Mouse (Mus musculus) frontal cortex, postnatal 25 days (tissue): ENCODE results near the gene Slc28a3.
A peak's percentile ranks its signal among the peaks of the same experiment; 100 is the strongest.

Experiments
- DNase-seq, 2 experiments: peaks; one replicate each; pipeline ENCODE4 v3.0.0; 2022; ENCODE audit warnings: low spot score in 2 of 2

Gene Slc28a3

GRCm38 (mm10) chr13:58610716-58611115, at the start of gene Slc28a3:
Slc28a3 (minus strand) TSS chr13:58610877.
- no peak for DNase-seq

GRCm38 (mm10) chr13:58657987-58658386, 47.3 kb upstream of the Slc28a3 start:
- no peak for DNase-seq

- no peak for DNase-seq
These were observed 46.2 kb upstream of the Slc28a3 start for GRCm38 (mm10) chr13:58656885-58657284.

GRCm38 (mm10) chr13:58655552-58655951, 44.9 kb upstream of the Slc28a3 start:
- no peak for DNase-seq

GRCm38 (mm10) chr13:58640330-58640729, 29.7 kb upstream of the Slc28a3 start:
- peak; percentile 44 to 56 for DNase-seq

GRCm38 (mm10) chr13:58638950-58639349, 28.3 kb upstream of the Slc28a3 start:
- peak; percentile 47 to 57 for DNase-seq

- DNase-seq: peak; percentile 32 to 55
These were observed 26.8 kb upstream of the Slc28a3 start for GRCm38 (mm10) chr13:58637360-58638002.

- no peak for DNase-seq
These were observed 23.2 kb upstream of the Slc28a3 start for GRCm38 (mm10) chr13:58633887-58634286.

GRCm38 (mm10) chr13:58630756-58631155, 20.1 kb upstream of the Slc28a3 start:
- no peak for DNase-seq

GRCm38 (mm10) chr13:58629365-58630050, 18.8 kb upstream of the Slc28a3 start:
- no peak for DNase-seq

- DNase-seq: no peak
These were observed 12.0 kb upstream of the Slc28a3 start for GRCm38 (mm10) chr13:58622647-58623046.

GRCm38 (mm10) chr13:58619301-58619700, 8.6 kb upstream of the Slc28a3 start:
- no peak for DNase-seq

GRCm38 (mm10) chr13:58610059-58610458, 618 bp downstream of the Slc28a3 start:
- no peak for DNase-seq

GRCm38 (mm10) chr13:58601201-58601855, 9.3 kb downstream of the Slc28a3 start:
- DNase-seq: no peak

- DNase-seq: no peak
These were observed 12.1 kb downstream of the Slc28a3 start for GRCm38 (mm10) chr13:58598578-58598977.

GRCm38 (mm10) chr13:58593129-58593528, 17.5 kb downstream of the Slc28a3 start:
- DNase-seq: peak in 1 of 2 experiments; percentile 13

GRCm38 (mm10) chr13:58591912-58592311, 18.8 kb downstream of the Slc28a3 start:
- DNase-seq: no peak

GRCm38 (mm10) chr13:58590630-58591029, 20.0 kb downstream of the Slc28a3 start:
- DNase-seq: peak in 1 of 2 experiments; percentile 20

- peak; percentile 74 to 78 for DNase-seq
These were observed 21.2 kb downstream of the Slc28a3 start for GRCm38 (mm10) chr13:58589517-58589858.

GRCm38 (mm10) chr13:58588655-58589516, 21.8 kb downstream of the Slc28a3 start:
- no peak for DNase-seq

- no peak for DNase-seq
These were observed 22.7 kb downstream of the Slc28a3 start for GRCm38 (mm10) chr13:58587962-58588361.

- DNase-seq: no peak
These were observed 44.5 kb downstream of the Slc28a3 start for GRCm38 (mm10) chr13:58566181-58566580.
